Mouse (Mus musculus): ENCODE measurements at regions not wholly inside any gene's neighbourhood (a gene's known extent, or its start where the extent isn't known, plus 50 kb on each side); places are given as distances from the start of the nearest gene placed in this dataset.

- DNase-seq (ENCODE audit: low spot score in 2 of 2) = no peak
These were observed 136.4 kb downstream of the Tmx1 start for GRCm38 (mm10) chr12:70589315-70589742.

- no peak for DNase-seq (ENCODE audit: low spot score in 2 of 2)
These were observed 137.7 kb downstream of the Tmx1 start for GRCm38 (mm10) chr12:70590456-70591050.

DNA sequence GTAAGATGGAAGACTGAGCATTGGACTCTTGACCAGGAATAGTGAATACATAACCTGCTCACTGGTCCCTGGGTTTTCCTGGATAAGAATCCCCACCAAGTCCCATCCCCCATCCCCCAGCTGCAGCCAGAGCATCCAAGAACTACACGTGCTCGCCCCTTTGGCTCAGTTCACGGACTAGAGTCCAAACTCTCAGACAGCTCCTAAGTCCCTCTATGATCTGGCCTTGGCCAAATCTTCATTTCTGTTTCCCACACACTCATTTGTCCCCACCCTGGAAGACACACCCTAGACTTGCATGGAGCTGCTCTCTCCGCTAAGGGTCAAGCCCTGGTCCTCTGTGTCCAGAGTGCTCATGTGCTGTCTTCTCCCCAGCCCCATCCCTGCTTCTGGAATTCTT lies 139.9 kb downstream of the Tmx1 start:
- no peak for DNase-seq (ENCODE audit: low spot score in 2 of 2)

- DNase-seq (ENCODE audit: low spot score in 2 of 2) = no peak
These were observed 145.4 kb downstream of the Tmx1 start for GRCm38 (mm10) chr12:70598211-70598701.

GRCm38 (mm10) chr12:70599731-70600130 lies 146.8 kb downstream of the Tmx1 start:
- no peak for DNase-seq (ENCODE audit: low spot score in 2 of 2)

GRCm38 (mm10) chr12:70603869-70604268 lies 151.0 kb downstream of the Tmx1 start:
- no peak for DNase-seq (ENCODE audit: low spot score in 2 of 2)

DNA sequence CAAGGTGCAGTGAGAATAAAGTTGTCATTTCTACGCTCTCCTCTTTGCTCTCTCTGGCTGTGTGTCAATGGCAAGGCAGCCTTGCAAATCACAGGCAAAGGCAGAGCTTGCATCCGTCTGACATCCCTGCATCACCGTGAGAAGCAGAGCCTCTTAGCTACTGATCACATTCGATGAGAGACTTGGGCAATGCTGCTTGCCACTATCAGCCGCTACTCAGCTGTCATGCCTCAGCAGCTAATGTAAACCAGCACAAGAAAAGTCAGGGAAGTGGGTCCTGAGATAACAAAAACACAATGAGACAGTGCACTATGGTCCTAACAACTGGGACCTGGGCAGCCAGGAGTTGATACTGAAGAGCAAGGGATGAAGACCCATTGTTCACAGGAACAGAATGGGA lies 155.8 kb downstream of the Tmx1 start:
- DNase-seq (ENCODE audit: low spot score in 2 of 2) = no peak

- no peak for DNase-seq (ENCODE audit: low spot score in 2 of 2)
These were observed 156.4 kb downstream of the Tmx1 start for GRCm38 (mm10) chr12:70609116-70609871.

GRCm38 (mm10) chr12:70611891-70612290 lies 159.0 kb downstream of the Tmx1 start:
- DNase-seq (ENCODE audit: low spot score in 2 of 2) = no peak

DNA sequence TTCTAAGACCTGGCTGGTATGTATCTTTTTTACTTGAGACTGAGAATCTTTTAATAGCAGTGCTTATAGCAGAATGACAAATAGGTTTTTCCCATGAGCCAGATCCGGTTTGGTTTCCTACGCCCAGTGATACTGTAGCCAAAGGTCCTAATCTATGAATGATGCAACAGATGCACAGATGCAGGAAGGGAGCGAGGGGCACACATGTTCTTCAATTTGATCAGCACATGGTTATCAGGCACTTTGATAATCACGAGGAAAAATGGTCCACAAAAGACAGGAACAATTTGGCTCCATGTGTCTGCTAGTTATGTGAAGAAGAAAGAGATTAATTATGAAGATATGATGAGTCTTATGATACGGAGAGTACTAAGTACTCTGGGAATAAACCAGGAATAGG lies 160.3 kb downstream of the Tmx1 start:
- no peak for DNase-seq (ENCODE audit: low spot score in 2 of 2)

GRCm38 (mm10) chr12:70614101-70614500 lies 161.2 kb downstream of the Tmx1 start:
- no peak for DNase-seq (ENCODE audit: low spot score in 2 of 2)

DNA sequence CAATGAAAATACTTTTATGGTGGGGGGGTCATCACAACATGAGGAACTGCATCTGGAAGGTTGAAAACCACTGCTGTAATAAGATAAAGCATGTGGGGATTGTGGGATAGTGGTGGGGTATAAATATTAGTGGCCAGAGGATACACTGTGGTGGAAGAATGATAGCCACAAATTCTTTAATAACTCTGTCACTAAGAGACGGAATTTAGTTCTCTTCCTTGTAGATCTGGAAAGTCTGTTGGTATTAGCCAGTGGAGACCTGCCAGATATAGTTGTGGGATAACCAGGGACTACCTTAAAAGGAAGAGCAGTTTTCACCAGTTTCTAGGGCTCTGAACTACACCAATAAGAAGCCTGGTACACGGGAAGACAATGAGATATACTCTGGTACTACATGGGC lies 161.8 kb downstream of the Tmx1 start:
- no peak for DNase-seq (ENCODE audit: low spot score in 2 of 2)

GRCm38 (mm10) chr12:70615123-70615522 lies 162.2 kb downstream of the Tmx1 start:
- DNase-seq (ENCODE audit: low spot score in 2 of 2) = no peak

GRCm38 (mm10) chr12:70616049-70616448 lies 163.2 kb downstream of the Tmx1 start:
- no peak for DNase-seq (ENCODE audit: low spot score in 2 of 2)

- DNase-seq (ENCODE audit: low spot score in 2 of 2) = no peak
These were observed 163.6 kb downstream of the Tmx1 start for GRCm38 (mm10) chr12:70616487-70616886.

GRCm38 (mm10) chr12:70617024-70617423 lies 164.1 kb downstream of the Tmx1 start:
- no peak for DNase-seq (ENCODE audit: low spot score in 2 of 2)

DNA sequence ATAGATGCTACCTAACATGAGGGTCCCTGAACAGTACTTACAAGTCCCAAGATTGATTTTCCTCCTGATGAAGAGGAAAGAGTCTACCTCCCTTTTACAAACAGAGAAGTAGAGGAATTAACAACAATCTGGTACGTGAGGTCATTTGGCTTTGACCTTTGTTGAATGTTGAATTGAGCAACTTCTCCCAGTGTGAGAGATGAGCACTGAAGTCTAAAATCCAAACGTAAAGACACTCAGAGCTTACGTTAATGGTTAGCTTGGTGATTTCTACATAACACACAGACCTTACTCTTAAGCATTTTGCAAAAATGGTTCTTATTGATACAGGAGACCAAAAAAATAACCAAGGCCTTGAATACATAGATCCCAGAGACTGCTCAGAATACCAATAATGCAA lies 165.1 kb downstream of the Tmx1 start:
- no peak for DNase-seq (ENCODE audit: low spot score in 2 of 2)

GRCm38 (mm10) chr12:70619436-70619835 lies 166.5 kb downstream of the Tmx1 start:
- DNase-seq (ENCODE audit: low spot score in 2 of 2) = no peak

GRCm38 (mm10) chr12:70622019-70622418 lies 169.1 kb downstream of the Tmx1 start:
- no peak for DNase-seq (ENCODE audit: low spot score in 2 of 2)

- no peak for DNase-seq (ENCODE audit: low spot score in 2 of 2)
These were observed 171.5 kb downstream of the Tmx1 start for GRCm38 (mm10) chr12:70624298-70624980.

GRCm38 (mm10) chr12:70627638-70628037 lies 174.7 kb downstream of the Tmx1 start:
- no peak for DNase-seq (ENCODE audit: low spot score in 2 of 2)

Measured in spleen, postnatal 14 days (tissue).